Mouse (Mus musculus): ENCODE results near the gene Prune2. TPM values are rescaled to one million over a fixed set of nuclear protein-coding genes. Genes with fewer than 3 reads are reported as not detected.

The Prune2 gene
- total RNA-seq (2012; rRNA removed): not detected in 2 replicates
- polyA plus RNA-seq (2012; ENCODE audit: insufficient read depth in 1 of 2, insufficient read length in 2 of 2, low read depth in 1 of 2, low replicate concordance in 2 of 2, missing spikeins in 1 of 2): not detected

DNA sequence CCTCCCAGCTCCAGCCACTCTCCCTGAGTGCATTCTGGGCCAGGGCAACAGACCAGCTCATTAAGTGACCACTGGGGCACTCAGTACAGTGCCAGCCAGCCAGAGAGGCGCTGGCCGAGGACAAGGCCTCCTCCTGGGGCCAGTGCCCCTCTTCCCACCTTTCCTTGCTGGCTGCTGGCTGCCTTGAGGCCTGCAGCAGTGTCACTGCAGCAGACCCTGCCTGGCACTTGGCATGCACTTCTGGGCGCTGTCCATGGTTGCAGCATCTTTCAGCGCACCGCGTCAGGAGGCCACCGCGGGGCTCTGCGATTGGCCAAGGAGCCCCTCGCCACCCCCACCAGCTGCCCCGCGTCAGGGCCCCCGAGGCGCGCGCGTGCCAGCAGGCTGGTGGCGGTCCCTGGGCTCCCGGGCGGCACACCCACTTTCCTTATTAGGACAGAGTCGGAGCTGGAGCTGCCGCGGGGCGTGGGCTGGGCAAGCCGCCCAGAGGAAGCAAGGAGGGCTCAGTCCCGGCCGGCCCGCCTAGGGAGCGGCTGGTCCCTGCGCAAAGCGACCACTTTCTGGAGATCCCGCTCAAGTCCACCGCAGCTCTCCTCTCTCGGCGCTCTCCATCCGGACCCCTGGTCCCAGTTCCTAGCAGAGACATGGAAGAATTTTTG, at the start of gene Prune2:
TSS of gene Prune2 (plus strand) at position 506 of the 659 bp plus-strand sequence.
- no peaks in the 10 kb centered on the region for H3K4me1 ChIP-seq (ENCODE audit: control insufficient read depth in 1 of 2, insufficient read depth in 2 of 2, low read length in 2 of 2)
- H3K4me3 ChIP-seq (ENCODE audit: control insufficient read depth in 1 of 2, insufficient read depth in 1 of 2, low read depth in 2 of 2, low read length in 2 of 2): no peak within 1 kb of the TSS
- H3K27me3 ChIP-seq (ENCODE audit: control insufficient read depth in 1 of 2, insufficient read depth in 2 of 2, low read length in 2 of 2): no peaks in the 10 kb centered on the region
- TF ChIP-seq MAFK (IDR thresholded peaks at IDR 0.05; ENCODE audit: borderline replicate concordance, low read depth, low read length) (no peak), RAD21 (IDR thresholded peaks at IDR 0.05; ENCODE audit: low read depth, low read length) (no peak), EP300 (IDR thresholded peaks at IDR 0.05; ENCODE audit: low read depth in 1 of 2, low read length in 2 of 2) (no peak), MYC (IDR thresholded peaks at IDR 0.05; ENCODE audit: low read depth, low read length) (no peak), CTCF (IDR thresholded peaks at IDR 0.05 in 2 of 3, conservative IDR thresholded peaks at IDR 0.05 in 1 of 3; ENCODE audit: control insufficient read depth in 1 of 3, insufficient read depth in 1 of 3, low read depth in 2 of 3, low read length in 3 of 3, poor library complexity in 1 of 3, severe bottlenecking in 1 of 3) (no peak), ZC3H11A (IDR thresholded peaks at IDR 0.05; ENCODE audit: low read depth, low read length) (no peak), KAT2A (conservative IDR thresholded peaks at IDR 0.05; ENCODE audit: low read depth, low read length) (no peak), ZMIZ1 (IDR thresholded peaks at IDR 0.05; ENCODE audit: low read depth, low read length) (no peak), GATA1 (IDR thresholded peaks at IDR 0.05; ENCODE audit: low read depth, low read length) (no peak), CHD1 (IDR thresholded peaks at IDR 0.05; ENCODE audit: low read depth, low read length) (no peak), NELFE (IDR thresholded peaks at IDR 0.05; ENCODE audit: low read depth, low read length) (no peak)
- no peak within 1 kb of the TSS for H3K9ac ChIP-seq (ENCODE audit: control insufficient read depth, low read depth, low read length, poor library complexity, severe bottlenecking)
- H3K36me3 ChIP-seq (ENCODE audit: control insufficient read depth in 1 of 2, insufficient read depth in 2 of 2, low read length in 2 of 2): no peaks in the 10 kb centered on the region
- H3K79me2 ChIP-seq (ENCODE audit: control insufficient read depth, insufficient read depth, low read length, poor library complexity): no peaks in the 10 kb centered on the region
- no peaks in the 10 kb centered on the region for H3K9me3 ChIP-seq (replicated peaks; ENCODE audit: insufficient read depth, low read length)
- DNase-seq (ENCODE audit: low read depth, low spot score): no peak
- H3K27ac ChIP-seq (ENCODE audit: control insufficient read depth, low read depth, low read length): no peak within 1 kb of the TSS

DNA sequence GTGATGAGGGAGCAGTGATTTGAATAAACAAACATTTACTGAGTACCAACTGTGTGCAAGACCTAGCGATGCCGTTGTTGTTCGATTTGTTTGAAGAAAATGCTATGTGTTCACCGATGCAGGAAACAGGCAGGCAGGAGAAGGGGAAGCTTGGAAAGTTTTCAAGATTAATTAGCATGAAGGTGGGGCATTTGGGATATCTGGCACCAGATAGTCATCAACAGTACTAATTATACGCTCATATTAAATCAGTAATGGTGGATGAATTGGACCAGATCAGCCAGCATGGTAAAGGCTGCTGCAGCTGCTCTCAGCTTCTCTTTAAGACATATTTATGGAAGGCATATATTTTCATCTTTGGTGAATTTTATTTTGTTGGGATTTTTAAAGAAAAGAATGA, 44.4 kb upstream of the Prune2 start:
- H3K27me3 ChIP-seq (ENCODE audit: control insufficient read depth in 1 of 2, insufficient read depth in 2 of 2, low read length in 2 of 2): no peaks in the 10 kb centered on the region; a peak in 1 of 4 replicates
- no peaks in the 10 kb centered on the region for H3K9me3 ChIP-seq (replicated peaks; ENCODE audit: insufficient read depth, low read length)
- no peak overlapping the region for H3K9ac ChIP-seq (ENCODE audit: control insufficient read depth, low read depth, low read length, poor library complexity, severe bottlenecking)
- TF ChIP-seq ETS1 (IDR thresholded peaks at IDR 0.05; ENCODE audit: low read depth, low read length) (no peak), USF1 (IDR thresholded peaks at IDR 0.05; ENCODE audit: low read depth, low read length) (no peak), ZNF384 (IDR thresholded peaks at IDR 0.05; ENCODE audit: low read depth, low read length) (no peak), MXI1 (IDR thresholded peaks at IDR 0.05; ENCODE audit: low read depth, low read length) (no peak), MYC (IDR thresholded peaks at IDR 0.05; ENCODE audit: low read depth, low read length) (no peak)
- H3K36me3 ChIP-seq (ENCODE audit: control insufficient read depth in 1 of 2, insufficient read depth in 2 of 2, low read length in 2 of 2): no peaks in the 10 kb centered on the region
- no peaks in the 10 kb centered on the region for H3K4me1 ChIP-seq (ENCODE audit: control insufficient read depth in 1 of 2, insufficient read depth in 2 of 2, low read length in 2 of 2)
- no peak for DNase-seq (ENCODE audit: low read depth, low spot score)
- H3K27ac ChIP-seq (ENCODE audit: control insufficient read depth, low read depth, low read length): no peak overlapping the region
- H3K79me2 ChIP-seq (ENCODE audit: control insufficient read depth, insufficient read depth, low read length, poor library complexity): no peaks in the 10 kb centered on the region
- no peak overlapping the region for H3K4me3 ChIP-seq (ENCODE audit: control insufficient read depth in 1 of 2, insufficient read depth in 1 of 2, low read depth in 2 of 2, low read length in 2 of 2)

Measured in MEL (cell line).